Mouse (Mus musculus) intestine, embryonic 15.5 days (tissue): ENCODE measurements around the gene Spin1. TPM values are rescaled to one million over a fixed set of nuclear protein-coding genes. Genes with fewer than 3 reads are reported as not detected.

Source experiments
- ATAC-seq: fragments of 200-750 bp; cut with Nextera tagmentation; 2 replicates; pipeline ENCODE4 v1.8.0; 2017; ENCODE audit warnings: moderate TSS enrichment, moderate library complexity
- H3K27ac ChIP-seq: fragments of 300-500 bp; sonication (generic); 2 replicates; pipeline ENCODE4 v1.5.1; 2015; ENCODE audit warnings: mild to moderate bottlenecking, inconsistent platforms
- H3K27me3 ChIP-seq: fragments of 300-500 bp; sonication (generic); replicated peaks from 2 replicates; pipeline ENCODE4 v1.6.1; 2015; ENCODE audit warnings: inconsistent platforms
- H3K36me3 ChIP-seq: fragments of 300-500 bp; sonication (generic); 2 replicates; pipeline ENCODE4 v1.6.1; 2015; ENCODE audit warnings: inconsistent platforms
- H3K4me1 ChIP-seq: fragments of 300-500 bp; sonication (generic); replicated peaks from 2 replicates; pipeline ENCODE4 v1.6.1; 2015; ENCODE audit warnings: inconsistent platforms
- H3K4me2 ChIP-seq: fragments of 300-500 bp; sonication (generic); replicated peaks from 2 replicates; pipeline ENCODE4 v1.6.1; 2015; ENCODE audit warnings: mild to moderate bottlenecking, inconsistent platforms
- H3K4me3 ChIP-seq: fragments of 300-500 bp; sonication (generic); replicated peaks from 2 replicates; pipeline ENCODE4 v1.5.1; 2015; ENCODE audit warnings: inconsistent platforms
- H3K9ac ChIP-seq: fragments of 300-500 bp; sonication (generic); 2 replicates; pipeline ENCODE4 v1.6.1; 2015; ENCODE audit warnings: inconsistent platforms
- H3K9me3 ChIP-seq: fragments of 300-500 bp; sonication (generic); 2 replicates; pipeline ENCODE4 v1.6.1; 2016; ENCODE audit warnings: inconsistent platforms
- WGBS: fragments of 180-500 bp; shearing (Covaris S2); methylation state at CpG from one replicate; pipeline ENCODE4 v1.1.7; 2015; 5-methylcytosine and 5-hydroxymethylcytosine counted together
- polyA plus RNA-seq: library from polyadenylated mRNA; unstranded; fragments of >200 nt; fragmentation: Nextera tagmentation; extraction: Ambion mirVana; gene quantifications from 2 replicates; pipeline ENCODE4 v1.2.1, GENCODE M21; 2015

Gene Spin1
- polyA plus RNA-seq, 1 experiment from 2014 or later = 68.3 TPM

GRCm38 (mm10) chr13:51121966-51122365, 21.3 kb downstream of the Spin1 start:
- Histone ChIP-seq H3K27ac (no peak overlapping the region), H3K36me3 (no peaks in the 10 kb centered on the region), H3K4me3 (no peak overlapping the region), H3K9me3 (no peaks in the 10 kb centered on the region), H3K27me3 (no peaks in the 10 kb centered on the region), H3K9ac (no peak overlapping the region), H3K4me1 (peaks cover 29% of the 10 kb centered on the region), H3K4me2 (no peak overlapping the region)
- no peak for ATAC-seq
- 50% methylated on average over 1 of the region's 1 CpGs for WGBS

GRCm38 (mm10) chr13:51122771-51123170, 22.1 kb downstream of the Spin1 start:
- no peaks in the 10 kb centered on the region for H3K9me3 ChIP-seq
- H3K27me3 ChIP-seq = no peaks in the 10 kb centered on the region
- no peak for ATAC-seq
- no peak overlapping the region for H3K9ac ChIP-seq
- WGBS = 84% methylated on average over 8 of the region's 8 CpGs
- no peak overlapping the region for H3K4me2 ChIP-seq
- H3K27ac ChIP-seq = no peak overlapping the region
- peaks cover 29% of the 10 kb centered on the region for H3K4me1 ChIP-seq
- no peaks in the 10 kb centered on the region for H3K36me3 ChIP-seq
- H3K4me3 ChIP-seq = no peak overlapping the region

- 73% methylated on average over 8 of the region's 8 CpGs for WGBS
- Histone ChIP-seq H3K4me2 (no peak overlapping the region), H3K9me3 (no peaks in the 10 kb centered on the region), H3K4me1 (peaks cover 18% of the 10 kb centered on the region), H3K4me3 (no peak overlapping the region), H3K27ac (no peak overlapping the region), H3K27me3 (no peaks in the 10 kb centered on the region), H3K9ac (no peak overlapping the region), H3K36me3 (0 out of 2 replicates have a peak, but pooled peaks cover 1% of the 10 kb centered on the region)
- ATAC-seq = no peak
These were observed 24.7 kb downstream of the Spin1 start for GRCm38 (mm10) chr13:51125357-51125756.

- Histone ChIP-seq H3K27me3 (no peaks in the 10 kb centered on the region), H3K4me2 (no peak overlapping the region), H3K27ac (no peak overlapping the region), H3K9ac (no peak overlapping the region), H3K4me1 (peaks cover 3% of the 10 kb centered on the region; the same call in 1 of the 2 replicates), H3K9me3 (no peaks in the 10 kb centered on the region), H3K36me3 (0 out of 2 replicates have a peak, but pooled peaks cover 4% of the 10 kb centered on the region), H3K4me3 (no peak overlapping the region)
- 69% methylated on average over 2 of the region's 2 CpGs for WGBS
- no peak for ATAC-seq
These were observed 27.2 kb downstream of the Spin1 start for GRCm38 (mm10) chr13:51127906-51128305.

GRCm38 (mm10) chr13:51128417-51128816, 27.7 kb downstream of the Spin1 start:
- Histone ChIP-seq H3K9me3 (no peaks in the 10 kb centered on the region), H3K9ac (no peak overlapping the region), H3K4me3 (no peak overlapping the region), H3K4me2 (no peak overlapping the region), H3K4me1 (no peaks in the 10 kb centered on the region), H3K27me3 (no peaks in the 10 kb centered on the region), H3K36me3 (0 out of 2 replicates have a peak, but pooled peaks cover 4% of the 10 kb centered on the region), H3K27ac (no peak overlapping the region)
- 89% methylated on average over 7 of the region's 7 CpGs for WGBS
- ATAC-seq = no peak

GRCm38 (mm10) chr13:51131179-51131578, 30.5 kb downstream of the Spin1 start:
- Histone ChIP-seq H3K4me3 (no peak overlapping the region), H3K4me2 (no peak overlapping the region), H3K9me3 (no peaks in the 10 kb centered on the region), H3K36me3 (peaks cover 12% of the 10 kb centered on the region; the same call in 1 of the 2 replicates), H3K9ac (no peak overlapping the region), H3K4me1 (no peaks in the 10 kb centered on the region), H3K27me3 (no peaks in the 10 kb centered on the region), H3K27ac (no peak overlapping the region)
- ATAC-seq = no peak
- WGBS = 85% methylated on average over 10 of the region's 10 CpGs

GRCm38 (mm10) chr13:51136315-51136714, 35.6 kb downstream of the Spin1 start:
- Histone ChIP-seq H3K9ac (no peak overlapping the region), H3K4me3 (no peak overlapping the region), H3K4me1 (peaks cover 7% of the 10 kb centered on the region; the same call in 1 of the 2 replicates), H3K36me3 (peaks cover 17% of the 10 kb centered on the region), H3K27ac (no peak overlapping the region), H3K9me3 (no peaks in the 10 kb centered on the region), H3K4me2 (no peak overlapping the region), H3K27me3 (no peaks in the 10 kb centered on the region)
- ATAC-seq = no peak
- 72% methylated on average over 4 of the region's 4 CpGs for WGBS

- Histone ChIP-seq H3K4me2 (no peak overlapping the region), H3K4me3 (no peak overlapping the region), H3K27me3 (no peaks in the 10 kb centered on the region), H3K9ac (no peak overlapping the region), H3K27ac (peak overlapping the region; percentile 23), H3K36me3 (peaks cover 17% of the 10 kb centered on the region), H3K9me3 (no peaks in the 10 kb centered on the region), H3K4me1 (peaks cover 7% of the 10 kb centered on the region; the same call in 1 of the 2 replicates)
- peak; percentile 66 for ATAC-seq
- 46% methylated on average over 2 of the region's 2 CpGs for WGBS
These were observed 36.5 kb downstream of the Spin1 start for GRCm38 (mm10) chr13:51136996-51137701.

- Histone ChIP-seq H3K27me3 (no peaks in the 10 kb centered on the region), H3K4me2 (no peak overlapping the region), H3K4me3 (no peak overlapping the region), H3K4me1 (peaks cover 7% of the 10 kb centered on the region; the same call in 1 of the 2 replicates), H3K36me3 (peaks cover 17% of the 10 kb centered on the region), H3K9ac (no peak overlapping the region), H3K27ac (0 out of 2 replicates have a peak overlapping the region, but pooled peaks have one; percentile 23), H3K9me3 (no peaks in the 10 kb centered on the region)
- peak; percentile 86 for ATAC-seq
These were observed 37.0 kb downstream of the Spin1 start for GRCm38 (mm10) chr13:51137702-51138031.

- Histone ChIP-seq H3K4me3 (no peak overlapping the region), H3K27me3 (no peaks in the 10 kb centered on the region), H3K9me3 (no peaks in the 10 kb centered on the region), H3K4me1 (0 out of 2 replicates have a peak, but pooled peaks cover 6% of the 10 kb centered on the region), H3K27ac (no peak overlapping the region), H3K4me2 (no peak overlapping the region), H3K36me3 (peaks cover 7% of the 10 kb centered on the region), H3K9ac (no peak overlapping the region)
- 45% methylated on average over 1 of the region's 1 CpGs for WGBS
- no peak for ATAC-seq
These were observed 46.4 kb downstream of the Spin1 start for GRCm38 (mm10) chr13:51147106-51147505.

GRCm38 (mm10) chr13:51152966-51153669, 52.4 kb downstream of the Spin1 start:
- ATAC-seq = peak; percentile 95
- Histone ChIP-seq H3K9ac (no peak overlapping the region), H3K4me2 (no peak overlapping the region), H3K27me3 (no peaks in the 10 kb centered on the region), H3K9me3 (no peaks in the 10 kb centered on the region), H3K27ac (peak overlapping the region; percentile 79), H3K4me3 (no peak overlapping the region), H3K4me1 (peaks cover under 1% of the 10 kb centered on the region; the same call in 1 of the 2 replicates), H3K36me3 (peaks cover 13% of the 10 kb centered on the region)
- WGBS = 65% methylated on average over 4 of the region's 4 CpGs

- peaks cover 17% of the 10 kb centered on the region for H3K36me3 ChIP-seq
- ATAC-seq = peak; percentile 79
- no peaks in the 10 kb centered on the region for H3K27me3 ChIP-seq
- WGBS = 81% methylated on average over 4 of the region's 4 CpGs
- H3K4me3 ChIP-seq = no peak overlapping the region
- no peak overlapping the region for H3K9ac ChIP-seq
- no peaks in the 10 kb centered on the region for H3K9me3 ChIP-seq
- no peak overlapping the region for H3K4me2 ChIP-seq
- peak overlapping the region; percentile 79 for H3K27ac ChIP-seq
- no peaks in the 10 kb centered on the region; the same call in 1 of the 2 replicates for H3K4me1 ChIP-seq
These were observed 53.0 kb downstream of the Spin1 start for GRCm38 (mm10) chr13:51153670-51154030.
